Mouse (Mus musculus) MEL (cell line): ENCODE measurements around the gene Wiz. TPM values are rescaled to one million over a fixed set of nuclear protein-coding genes. Genes with fewer than 3 reads are reported as not detected.

ENCODE experiments used
- DNase-seq: peaks from one replicate; pipeline ENCODE4 v3.0.0; 2011; ENCODE audit warnings: low read depth, low spot score
- H3K27ac ChIP-seq: 2 replicates; pipeline ENCODE4 v1.5.1; 2012; ENCODE audit warnings: low read depth, mild to moderate bottlenecking, control low read depth, low read length, moderate library complexity; ENCODE audit not compliant: control insufficient read depth
- H3K27me3 ChIP-seq, 2 experiments: fragments of 150-350 bp in 1 of 2; sonication (generic) in 1 of 2; 2 replicates each; pipeline ENCODE4 v1.6.1; 2012; ENCODE audit warnings: low read length in 2 of 2, mild to moderate bottlenecking in 2 of 2, improper control_type of control experiment in 1 of 2, moderate library complexity in 1 of 2; ENCODE audit not compliant: insufficient read depth in 2 of 2, control insufficient read depth in 1 of 2
- H3K36me3 ChIP-seq, 2 experiments: 2 replicates each; pipeline ENCODE4 v1.6.1; 2012 to 2014; ENCODE audit warnings: low read length in 2 of 2, improper control_type of control experiment in 1 of 2, inconsistent platforms in 1 of 2, mild to moderate bottlenecking in 1 of 2; ENCODE audit not compliant: insufficient read depth in 2 of 2, control insufficient read depth in 1 of 2
- H3K4me1 ChIP-seq, 2 experiments: fragments of 150-350 bp in 1 of 2; sonication (generic) in 1 of 2; 2 replicates each; pipeline ENCODE4 v1.6.1; 2012; ENCODE audit warnings: low read length in 2 of 2, improper control_type of control experiment in 1 of 2, mild to moderate bottlenecking in 1 of 2; ENCODE audit not compliant: insufficient read depth in 2 of 2, control insufficient read depth in 1 of 2
- H3K4me3 ChIP-seq, 2 experiments: fragments of 150-350 bp in 1 of 2; sonication (generic) in 1 of 2; 2 replicates each; pipeline ENCODE4 v1.5.1; 2012; ENCODE audit warnings: low read depth in 2 of 2, low read length in 2 of 2, mild to moderate bottlenecking in 2 of 2, moderate library complexity in 2 of 2, control low read depth in 1 of 2, improper control_type of control experiment in 1 of 2; ENCODE audit not compliant: control insufficient read depth in 1 of 2, insufficient read depth in 1 of 2
- H3K79me2 ChIP-seq: 2 replicates; pipeline ENCODE4 v1.6.1; 2012; ENCODE audit warnings: mild to moderate bottlenecking, low read length, moderate library complexity; ENCODE audit not compliant: control insufficient read depth, poor library complexity, insufficient read depth
- H3K9ac ChIP-seq: 2 replicates; pipeline ENCODE4 v1.6.1; 2012; ENCODE audit warnings: low read depth, mild to moderate bottlenecking, control low read depth, low read length, moderate library complexity; ENCODE audit not compliant: control insufficient read depth, poor library complexity, severe bottlenecking
- H3K9me3 ChIP-seq: fragments of 150-350 bp; sonication (generic); replicated peaks from 2 replicates; pipeline ENCODE4 v1.6.1; 2012; ENCODE audit warnings: mild to moderate bottlenecking, low read length, improper control_type of control experiment, moderate library complexity; ENCODE audit not compliant: insufficient read depth
- BHLHE40 ChIP-seq: IDR thresholded peaks from 2 replicates; pipeline ENCODE4 v1.6.1; 2012; ENCODE audit warnings: low read depth, mild to moderate bottlenecking, inconsistent platforms, low read length, improper control_type of control experiment, borderline replicate concordance
- CHD1 ChIP-seq: IDR thresholded peaks from 2 replicates; pipeline ENCODE4 v1.6.1; 2012; ENCODE audit warnings: low read depth, mild to moderate bottlenecking, inconsistent platforms, low read length, improper control_type of control experiment
- CHD2 ChIP-seq: IDR thresholded peaks from 2 replicates; pipeline ENCODE4 v1.6.1; 2011; ENCODE audit warnings: low read length, improper control_type of control experiment
- CTCF ChIP-seq, 3 experiments: IDR thresholded peaks in 2 of 3; conservative IDR thresholded peaks in 1 of 3; 2 replicates each; pipeline ENCODE4 v1.5.1; 2011 to 2012; ENCODE audit warnings: low read length in 3 of 3, low read depth in 2 of 3, mild to moderate bottlenecking in 2 of 3, improper control_type of control experiment in 1 of 3, inconsistent platforms in 1 of 3, mixed read lengths in 1 of 3, moderate library complexity in 1 of 3; ENCODE audit not compliant: control insufficient read depth in 1 of 3, insufficient read depth in 1 of 3, poor library complexity in 1 of 3, severe bottlenecking in 1 of 3
- E2F4 ChIP-seq: IDR thresholded peaks from 2 replicates; pipeline ENCODE4 v1.6.1; 2011; ENCODE audit warnings: low read depth, low read length, improper control_type of control experiment, borderline replicate concordance
- GABPA ChIP-seq: IDR thresholded peaks from 2 replicates; pipeline ENCODE4 v1.6.1; 2012; ENCODE audit warnings: low read depth, mild to moderate bottlenecking, inconsistent platforms, low read length, improper control_type of control experiment, moderate library complexity
- GATA1 ChIP-seq: IDR thresholded peaks from 2 replicates; pipeline ENCODE4 v1.6.1; 2011; ENCODE audit warnings: low read depth, low read length, improper control_type of control experiment
- HCFC1 ChIP-seq: IDR thresholded peaks from 2 replicates; pipeline ENCODE4 v1.6.1; 2012; ENCODE audit warnings: low read depth, mild to moderate bottlenecking, inconsistent platforms, low read length, improper control_type of control experiment, moderate library complexity
- KAT2A ChIP-seq: conservative IDR thresholded peaks from 2 replicates; pipeline ENCODE4 v1.6.1; 2012; ENCODE audit warnings: low read depth, low read length, improper control_type of control experiment, inconsistent platforms
- MAFK ChIP-seq: IDR thresholded peaks from 2 replicates; pipeline ENCODE4 v1.6.1; 2011; ENCODE audit warnings: low read depth, mild to moderate bottlenecking, low read length, improper control_type of control experiment, borderline replicate concordance
- MAX ChIP-seq: IDR thresholded peaks from 2 replicates; pipeline ENCODE4 v1.6.1; 2011; ENCODE audit warnings: low read length, improper control_type of control experiment
- MAZ ChIP-seq: IDR thresholded peaks from 2 replicates; pipeline ENCODE4 v1.6.1; 2012; ENCODE audit warnings: low read depth, mild to moderate bottlenecking, inconsistent platforms, low read length, improper control_type of control experiment
- MEF2A ChIP-seq: IDR thresholded peaks from 2 replicates; pipeline ENCODE4 v1.6.1; 2014; ENCODE audit warnings: low read depth, mild to moderate bottlenecking, inconsistent platforms, low read length, improper control_type of control experiment; ENCODE audit not compliant: poor library complexity, insufficient replicate concordance, severe bottlenecking; ENCODE audit errors: extremely low read depth
- MXI1 ChIP-seq: IDR thresholded peaks from 2 replicates; pipeline ENCODE4 v1.6.1; 2011; ENCODE audit warnings: mild to moderate bottlenecking, low read depth, low read length, improper control_type of control experiment
- MYB ChIP-seq: IDR thresholded peaks from 2 replicates; pipeline ENCODE4 v1.6.1; 2011; ENCODE audit warnings: mild to moderate bottlenecking, low read depth, low read length, improper control_type of control experiment
- MYC ChIP-seq: IDR thresholded peaks from 2 replicates; pipeline ENCODE4 v1.6.1; 2011; ENCODE audit warnings: low read depth, mild to moderate bottlenecking, low read length, improper control_type of control experiment, moderate library complexity
- NELFE ChIP-seq: IDR thresholded peaks from 2 replicates; pipeline ENCODE4 v1.6.1; 2011; ENCODE audit warnings: low read depth, low read length, improper control_type of control experiment
- NRF1 ChIP-seq: IDR thresholded peaks from 2 replicates; pipeline ENCODE4 v1.6.1; 2014; ENCODE audit warnings: low read depth, mild to moderate bottlenecking, inconsistent platforms, low read length, improper control_type of control experiment, moderate library complexity; ENCODE audit not compliant: poor library complexity, insufficient read depth, severe bottlenecking
- POLR2A ChIP-seq, 2 experiments: IDR thresholded peaks; 2 replicates each; pipeline ENCODE4 v1.6.1; 2011 to 2012; ENCODE audit warnings: low read length in 2 of 2, mild to moderate bottlenecking in 2 of 2, control low read depth in 1 of 2, improper control_type of control experiment in 1 of 2, low read depth in 1 of 2, moderate library complexity in 1 of 2; ENCODE audit not compliant: control insufficient read depth in 1 of 2, insufficient read depth in 1 of 2, poor library complexity in 1 of 2
- POLR2AphosphoS2 ChIP-seq: IDR thresholded peaks from 2 replicates; pipeline ENCODE4 v1.6.1; 2011; ENCODE audit warnings: low read length, improper control_type of control experiment
- POLR2AphosphoS5 ChIP-seq: IDR thresholded peaks from 2 replicates; pipeline ENCODE4 v1.6.1; 2012; ENCODE audit warnings: low read depth, borderline replicate concordance, mild to moderate bottlenecking, inconsistent platforms, low read length, moderate library complexity, mixed read lengths
- RCOR1 ChIP-seq: IDR thresholded peaks from 2 replicates; pipeline ENCODE4 v1.6.1; 2012; ENCODE audit warnings: low read depth, mild to moderate bottlenecking, inconsistent platforms, low read length, improper control_type of control experiment
- SIN3A ChIP-seq: IDR thresholded peaks from 2 replicates; pipeline ENCODE4 v1.6.1; 2012; ENCODE audit warnings: low read length, improper control_type of control experiment, inconsistent platforms
- TAL1 ChIP-seq: IDR thresholded peaks from 2 replicates; pipeline ENCODE4 v1.6.1; 2012; ENCODE audit warnings: mild to moderate bottlenecking, inconsistent platforms, low read length, moderate library complexity, mixed read lengths
- TBP ChIP-seq: IDR thresholded peaks from 2 replicates; pipeline ENCODE4 v1.8.0; 2011; ENCODE audit warnings: low read depth, low read length, improper control_type of control experiment
- TCF12 ChIP-seq: IDR thresholded peaks from 2 replicates; pipeline ENCODE4 v1.6.1; 2014; ENCODE audit warnings: low read depth, mild to moderate bottlenecking, inconsistent platforms, low read length, improper control_type of control experiment, moderate library complexity
- USF2 ChIP-seq, 2 experiments: IDR thresholded peaks; 2 replicates each; pipeline ENCODE4 v1.6.1; 2011 to 2012; ENCODE audit warnings: improper control_type of control experiment in 2 of 2, low read length in 2 of 2, borderline replicate concordance in 1 of 2, inconsistent platforms in 1 of 2, low read depth in 1 of 2, mild to moderate bottlenecking in 1 of 2; ENCODE audit not compliant: insufficient read depth in 1 of 2
- ZC3H11A ChIP-seq: IDR thresholded peaks from 2 replicates; pipeline ENCODE4 v1.6.1; 2012; ENCODE audit warnings: low read depth, mild to moderate bottlenecking, inconsistent platforms, low read length, improper control_type of control experiment
- ZKSCAN1 ChIP-seq: IDR thresholded peaks from 2 replicates; pipeline ENCODE4 v1.6.1; 2012; ENCODE audit warnings: low read depth, mild to moderate bottlenecking, inconsistent platforms, low read length, improper control_type of control experiment, moderate library complexity
- ZMIZ1 ChIP-seq: IDR thresholded peaks from 2 replicates; pipeline ENCODE4 v1.6.1; 2012; ENCODE audit warnings: low read depth, mild to moderate bottlenecking, inconsistent platforms, low read length, improper control_type of control experiment, moderate library complexity
- ZNF384 ChIP-seq: IDR thresholded peaks from 2 replicates; pipeline ENCODE4 v1.6.1; 2012; ENCODE audit warnings: low read depth, mild to moderate bottlenecking, inconsistent platforms, low read length, improper control_type of control experiment
- polyA plus RNA-seq, 2 experiments: library from polyadenylated mRNA; stranded (reverse) in 1 of 2; unstranded in 1 of 2; fragments of >175 nt in 1 of 2; fragments of >200 nt in 1 of 2; gene quantifications; 2 replicates each; pipeline versions ENCODE4 v1.2.1 to v1.2.4; 2012; ENCODE audit warnings: low replicate concordance in 2 of 2, low read depth in 1 of 2; ENCODE audit not compliant: insufficient read length in 2 of 2, insufficient read depth in 1 of 2, missing spikeins in 1 of 2
- total RNA-seq: library from RNA; depleted of rRNA; stranded (reverse); fragments of 300-350 nt; gene quantifications from 2 replicates; pipeline ENCODE4 v1.2.3, GENCODE M21; 2012

Wiz gene
- total and polyA plus RNA-seq, 3 experiments: 4.4 to 44.1 TPM; not detected in 1

- DNase-seq: peak; percentile 65
- peak; percentile 41 for TF ChIP-seq SIN3A
- TF ChIP-seq TBP: no peak
- 0 out of 2 replicates have a peak, but pooled peaks have one; percentile 27 for TF ChIP-seq MYC
- peak; percentile 36; the same call in 1 of the 2 replicates for TF ChIP-seq MAZ
- no peaks in the 10 kb centered on the region for H3K9me3 ChIP-seq
- peak overlapping the region; percentile 55 to 94 for H3K4me3 ChIP-seq
- H3K27me3 ChIP-seq: no peaks in the 10 kb centered on the region
- H3K79me2 ChIP-seq: peaks cover 19% of the 10 kb centered on the region
- H3K4me1 ChIP-seq: peaks cover 5 to 26% of the 10 kb centered on the region in 2 experiments
- peaks cover 3 to 19% of the 10 kb centered on the region in 2 experiments; a peak in 3 of 4 replicates for H3K36me3 ChIP-seq
- peak overlapping the region; percentile 71 for H3K27ac ChIP-seq
- H3K9ac ChIP-seq: peak overlapping the region; percentile 89
These were observed 24.4 kb downstream of the Wiz start for GRCm38 (mm10) chr17:32364850-32365249.

- Histone ChIP-seq H3K9me3 (no peaks in the 10 kb centered on the region), H3K36me3 (peaks cover 3 to 19% of the 10 kb centered on the region in 2 experiments; a peak in 3 of 4 replicates), H3K79me2 (peaks cover 19% of the 10 kb centered on the region), H3K27ac (peak overlapping the region; percentile 68), H3K9ac (peak overlapping the region; percentile 95), H3K4me3 (peak overlapping the region; percentile 55 to 94), H3K4me1 (peaks cover 5 to 26% of the 10 kb centered on the region in 2 experiments), H3K27me3 (no peaks in the 10 kb centered on the region)
- DNase-seq: peak; percentile 91
- TF ChIP-seq GABPA (no peak), BHLHE40 (no peak), TBP (peak; percentile 15; the same call in 1 of the 2 replicates), ZNF384 (no peak), CHD1 (no peak), MEF2A (no peak), NELFE (peak; percentile 50), MAFK (no peak), CTCF (IDR thresholded peaks at IDR 0.05 in 2 of 3, conservative IDR thresholded peaks at IDR 0.05 in 1 of 3; ENCODE audit: control insufficient read depth in 1 of 3, insufficient read depth in 1 of 3, low read depth in 2 of 3, low read length in 3 of 3, poor library complexity in 1 of 3, severe bottlenecking in 1 of 3) (no peak), TAL1 (no peak), ZKSCAN1 (no peak), KAT2A (no peak; the same call in 1 of the 2 replicates), ZC3H11A (no peak), SIN3A (peak; percentile 90), GATA1 (no peak), CHD2 (no peak), RCOR1 (no peak), USF2 (IDR thresholded peaks at IDR 0.05; ENCODE audit: borderline replicate concordance in 1 of 2, insufficient read depth in 1 of 2, low read depth in 1 of 2, low read length in 2 of 2) (no peak), HCFC1 (peak; percentile 88), ZMIZ1 (no peak), MAX (peak; percentile 89), MAZ (peak; percentile 71; the same call in 1 of the 2 replicates), POLR2AphosphoS5 (no peak), TCF12 (peak; percentile 43), POLR2AphosphoS2 (no peak), POLR2A (IDR thresholded peaks at IDR 0.05; ENCODE audit: control insufficient read depth in 1 of 2, insufficient read depth in 1 of 2, low read depth in 1 of 2, low read length in 2 of 2, poor library complexity in 1 of 2) (peak; percentile 45 to 65; a peak in 2 of 4 replicates), MYC (peak; percentile 81; the same call in 1 of the 2 replicates), MXI1 (peak; percentile 92), MYB (no peak), E2F4 (no peak; the same call in 1 of the 2 replicates), NRF1 (peak; percentile 45; the same call in 1 of the 2 replicates)
These were observed 24.9 kb downstream of the Wiz start for GRCm38 (mm10) chr17:32364331-32364730.
